Mouse (Mus musculus): ENCODE results near the gene H2-T24. TPM values are rescaled to one million over a fixed set of nuclear protein-coding genes. Genes with fewer than 3 reads are reported as not detected.
"Not testable (repeated sequence)": the region's sequence is repeated elsewhere in the genome, so short reads cannot be mapped to it uniquely, and the experiment has no call there.

The H2-T24 gene
- total RNA-seq, 2 experiments from 2014 or later = 2.5 to 3.3 TPM

DNA sequence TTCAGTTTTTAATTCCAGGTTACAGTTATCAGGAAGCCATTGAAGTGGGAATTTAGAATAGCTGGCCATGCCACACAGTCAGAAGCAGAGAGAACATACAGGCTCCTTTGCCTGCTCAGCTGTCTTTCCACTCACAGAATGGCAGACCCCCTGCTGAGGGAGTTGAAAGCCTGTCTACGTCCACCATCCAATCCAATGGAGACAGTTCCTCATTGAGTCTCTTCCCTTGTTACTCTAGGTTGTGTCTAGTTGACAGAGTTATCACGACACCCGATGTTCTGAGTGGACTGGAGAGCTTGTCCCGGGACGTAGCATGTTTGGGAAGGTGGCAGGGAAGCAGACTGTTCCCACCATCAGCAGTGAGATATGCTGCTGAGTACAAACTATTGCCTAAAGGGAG lies 4.8 kb upstream of the H2-T24 start:
- no peak for DNase-seq (ENCODE audit: low spot score in 2 of 2)

DNA sequence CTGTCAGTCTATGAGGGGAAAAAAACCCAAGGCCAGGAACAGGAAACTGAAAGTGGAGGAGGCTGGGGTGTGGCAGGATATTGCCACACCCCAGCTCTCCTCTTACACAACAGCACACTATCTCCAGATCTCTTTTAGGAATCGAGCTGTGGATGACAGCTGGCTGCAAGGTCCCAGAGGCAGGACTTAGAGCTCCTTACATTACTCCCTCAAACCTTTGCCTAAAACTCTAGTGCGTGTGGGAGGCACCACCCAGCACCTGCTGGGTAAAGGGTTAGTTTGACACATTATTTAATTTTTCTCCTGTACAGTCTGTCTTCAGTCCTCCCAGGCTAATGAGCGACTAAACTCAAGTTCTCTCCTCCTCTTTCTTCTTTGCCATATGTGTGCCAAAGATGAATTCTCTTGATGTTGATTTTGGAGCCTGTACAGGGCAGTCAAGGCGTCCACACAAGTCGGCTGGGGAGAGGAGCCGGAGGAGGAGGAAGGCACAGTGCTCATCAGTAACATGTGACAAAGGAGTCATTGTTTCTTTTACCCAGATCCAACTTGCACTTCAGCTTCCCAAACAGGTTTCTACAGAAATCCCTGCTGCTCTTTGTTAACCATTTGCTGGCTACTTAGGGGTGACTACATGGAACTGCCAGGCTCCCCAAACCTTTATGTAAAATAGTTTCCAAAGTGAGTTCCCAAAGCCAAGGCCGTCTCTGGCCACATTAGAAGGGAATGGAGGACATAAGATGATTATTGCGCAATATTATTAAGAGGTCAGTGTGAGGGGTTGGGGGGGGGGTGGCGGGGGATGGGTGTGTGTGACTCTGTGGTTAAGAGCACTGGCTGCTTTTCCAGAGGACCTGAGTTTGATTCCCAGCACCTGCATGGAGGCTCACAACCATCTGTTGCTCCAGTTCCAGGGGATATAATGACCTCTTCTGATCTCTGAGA lies 3.6 kb upstream of the H2-T24 start:
- DNase-seq (ENCODE audit: low spot score in 2 of 2) = no peak

DNA sequence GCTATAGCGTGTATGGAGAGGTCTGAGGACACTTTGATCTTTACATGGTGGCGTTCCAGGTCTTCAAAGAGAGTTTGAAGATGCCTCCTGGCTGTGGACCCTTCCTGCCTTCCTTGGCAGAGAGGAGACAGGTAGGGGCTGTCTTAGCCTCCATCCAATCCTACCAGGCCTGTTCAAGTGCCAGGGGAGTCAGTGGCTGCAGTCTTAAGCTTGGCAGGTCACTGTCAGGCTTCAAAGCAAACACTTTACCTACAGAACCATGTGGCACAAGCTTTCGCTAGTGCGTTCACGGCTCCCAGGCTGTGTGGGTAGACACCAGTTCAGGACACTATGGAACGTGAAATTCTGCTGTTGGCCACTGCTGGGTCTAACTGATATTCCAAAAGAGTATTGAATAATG lies 2.6 kb upstream of the H2-T24 start:
- DNase-seq (ENCODE audit: low spot score in 2 of 2) = no peak

DNA sequence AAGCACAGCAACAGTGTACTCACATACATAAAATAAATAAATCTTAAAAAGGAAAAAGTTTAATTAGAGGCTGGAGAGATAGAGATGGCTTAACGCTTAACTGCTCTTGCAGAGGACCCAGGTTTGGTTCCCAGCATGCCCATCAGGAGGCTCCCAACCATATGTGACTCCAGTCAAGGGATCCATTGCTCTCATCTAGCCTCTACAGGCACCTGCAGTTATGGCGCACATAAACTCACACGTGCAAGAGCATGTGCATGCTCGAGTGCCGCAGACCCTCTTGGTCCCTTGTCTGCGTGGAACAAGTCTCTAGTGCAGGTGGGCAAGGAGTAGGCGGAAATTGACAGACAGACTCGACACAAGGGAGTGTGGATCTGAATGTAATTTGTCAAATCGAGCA lies 1.7 kb upstream of the H2-T24 start:
- no peak for DNase-seq (ENCODE audit: low spot score in 2 of 2)

DNA sequence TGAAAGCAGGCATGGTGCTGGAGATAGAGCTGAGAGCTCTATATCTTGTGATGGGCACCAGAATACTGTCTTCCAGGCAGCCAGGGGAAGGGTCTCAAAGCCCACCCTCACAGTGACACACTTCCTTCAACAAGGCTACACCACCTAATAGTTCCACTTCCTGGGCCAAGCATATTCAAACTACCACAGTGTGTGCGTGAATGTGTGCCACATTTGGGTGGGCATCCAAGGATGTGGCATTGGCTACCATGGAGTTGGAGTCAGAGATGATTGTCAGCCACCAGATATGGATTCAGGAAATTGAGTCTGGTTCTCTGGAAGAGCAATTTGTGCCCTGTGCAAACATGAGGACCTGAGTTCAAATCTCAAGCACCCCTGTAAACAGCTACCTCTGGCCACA lies 949 bp upstream of the H2-T24 start:
- no peak for DNase-seq (ENCODE audit: low spot score in 2 of 2)

DNA sequence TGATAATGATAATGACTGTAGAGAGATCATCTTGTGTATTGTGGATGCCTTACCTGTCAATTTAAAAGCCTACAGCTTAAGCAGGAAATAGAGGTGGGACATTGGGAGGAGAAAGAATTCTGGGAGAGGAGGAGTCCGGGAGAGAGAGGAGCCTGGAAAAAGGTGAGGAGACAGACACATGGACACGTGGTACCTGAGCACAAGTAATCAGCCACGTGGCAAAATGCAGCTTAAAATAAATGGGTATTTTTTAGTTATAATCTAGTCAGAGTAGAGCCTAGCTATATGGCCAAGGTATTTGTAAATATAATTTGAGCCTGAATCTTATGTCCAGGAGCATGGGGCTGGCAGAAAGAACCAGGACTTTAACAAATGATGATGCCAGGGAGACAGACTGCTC lies 841 bp downstream of the H2-T24 start:
- no peak for DNase-seq (ENCODE audit: low spot score in 2 of 2)

DNA sequence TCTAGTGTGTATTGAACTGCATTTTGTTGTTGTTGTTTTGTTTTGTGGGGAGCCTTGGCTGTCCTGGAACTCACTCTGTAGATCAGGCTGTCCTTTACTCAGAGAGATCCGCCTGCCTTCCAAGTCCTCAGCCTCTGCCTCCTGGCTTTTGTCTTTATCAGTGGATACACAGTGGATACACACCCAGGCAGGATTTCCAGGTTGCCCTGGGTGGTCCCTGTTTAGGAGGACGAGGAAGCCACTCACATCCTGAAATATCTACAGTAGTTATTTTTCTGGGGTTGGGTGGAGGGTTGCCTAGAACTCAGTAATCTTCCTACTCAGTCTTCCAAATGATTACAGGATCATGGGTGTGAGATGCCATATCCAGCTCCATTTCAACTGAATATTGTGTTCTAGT lies 1.4 kb downstream of the H2-T24 start:
- DNase-seq (ENCODE audit: low spot score in 2 of 2) = no peak

DNA sequence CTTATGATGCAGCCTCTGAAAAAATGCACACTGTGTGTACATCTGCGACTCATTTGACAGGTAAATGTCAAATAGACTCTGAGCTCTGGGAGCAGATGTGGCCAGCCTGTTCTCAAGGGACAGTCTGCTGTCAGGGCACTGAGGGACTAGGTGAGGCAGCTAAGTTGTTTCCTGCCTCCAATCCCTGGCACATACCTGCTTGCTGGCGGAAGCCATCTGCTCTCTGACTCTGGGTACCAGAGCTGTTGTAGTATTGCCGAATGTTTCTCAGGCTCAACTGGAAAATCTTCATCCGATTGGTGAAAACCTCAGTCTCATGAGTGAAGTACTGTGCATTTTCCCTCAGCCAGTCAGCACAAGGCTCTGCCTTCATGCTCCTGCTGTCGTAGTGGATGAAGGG lies 3.3 kb downstream of the H2-T24 start:
- DNase-seq (ENCODE audit: low spot score in 2 of 2) = no peak

DNA sequence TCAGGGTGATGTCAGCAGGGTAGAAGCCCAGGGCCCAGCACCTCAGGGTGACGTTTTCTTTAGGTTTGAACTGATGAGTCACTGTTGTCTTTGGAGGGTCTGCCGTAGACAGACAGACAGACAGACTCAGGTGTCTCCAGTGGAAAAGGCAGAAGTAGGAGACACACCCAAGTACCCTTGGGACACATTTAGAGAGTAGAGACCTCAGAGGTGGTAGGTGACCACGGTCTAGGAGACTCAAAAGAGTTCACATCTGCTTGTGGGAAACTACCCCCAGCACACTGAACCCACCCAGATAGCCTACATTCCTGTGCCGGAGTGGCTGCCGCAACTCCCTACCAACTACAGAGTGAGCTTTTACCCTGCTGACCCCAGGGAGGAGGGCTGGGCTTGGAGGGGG lies 5.4 kb downstream of the H2-T24 start:
- DNase-seq (ENCODE audit: low spot score in 2 of 2) = no peak

DNA sequence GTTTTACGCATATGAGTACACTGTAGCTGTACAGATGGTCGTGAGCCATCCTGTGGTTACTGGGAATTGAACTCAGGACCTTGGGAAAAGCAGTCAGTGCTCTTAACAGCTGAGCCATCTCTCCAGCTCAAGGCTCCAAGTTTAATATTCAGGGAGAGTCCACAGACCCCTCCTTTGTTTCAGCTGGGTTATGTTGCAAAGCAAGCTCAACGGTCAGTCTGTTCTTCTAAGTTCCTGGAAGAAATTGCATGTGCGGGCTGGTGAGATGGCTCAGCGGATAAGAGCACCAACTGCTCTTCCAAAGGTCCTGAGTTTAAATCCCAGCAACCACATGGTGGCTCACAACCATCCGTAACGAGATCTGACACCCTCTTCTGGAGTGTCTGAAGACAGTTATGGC lies 16.0 kb downstream of the H2-T24 start:
- DNase-seq (ENCODE audit: low spot score in 2 of 2) = not testable (repeated sequence)

DNA sequence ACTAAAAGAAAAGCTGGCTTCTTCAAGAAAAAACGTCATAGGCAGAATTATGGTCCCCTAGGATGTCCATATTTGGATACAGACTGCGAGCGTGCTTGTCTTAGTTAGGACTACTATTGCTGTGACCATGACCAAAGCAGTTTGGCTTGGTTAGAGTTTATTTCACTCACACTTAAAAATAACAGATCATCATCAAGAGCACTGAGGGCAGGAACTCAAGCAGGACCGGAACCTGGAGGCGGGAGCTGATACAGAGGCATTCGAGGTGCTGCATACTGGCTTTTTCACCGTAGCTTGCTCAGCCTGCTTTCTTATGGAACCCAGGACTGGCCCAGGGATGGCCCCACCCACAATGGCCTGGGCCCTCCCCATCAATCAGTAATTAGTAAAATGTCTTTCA lies 17.0 kb downstream of the H2-T24 start:
- DNase-seq (ENCODE audit: low spot score in 2 of 2) = no peak

DNA sequence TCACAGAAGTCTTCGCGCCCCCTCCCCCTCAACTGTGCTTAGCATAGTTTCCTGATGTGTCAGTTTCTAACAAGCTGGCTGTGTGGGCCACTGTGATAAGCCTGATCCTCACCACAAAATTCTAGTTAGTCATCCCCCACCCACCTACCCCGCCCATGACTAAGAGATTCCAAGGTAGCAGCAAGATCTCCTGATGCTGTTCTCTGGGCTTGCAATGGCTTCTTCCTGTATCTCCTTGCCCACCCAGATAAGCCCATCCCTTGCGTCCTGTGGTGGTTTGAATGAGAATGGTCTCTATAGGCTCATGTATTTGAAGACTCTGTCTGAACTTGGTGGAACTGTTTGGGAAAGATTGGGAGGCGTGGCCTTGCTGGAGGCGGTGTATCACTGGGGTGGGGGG lies 18.4 kb downstream of the H2-T24 start:
- no peak for DNase-seq (ENCODE audit: low spot score in 2 of 2)

DNA sequence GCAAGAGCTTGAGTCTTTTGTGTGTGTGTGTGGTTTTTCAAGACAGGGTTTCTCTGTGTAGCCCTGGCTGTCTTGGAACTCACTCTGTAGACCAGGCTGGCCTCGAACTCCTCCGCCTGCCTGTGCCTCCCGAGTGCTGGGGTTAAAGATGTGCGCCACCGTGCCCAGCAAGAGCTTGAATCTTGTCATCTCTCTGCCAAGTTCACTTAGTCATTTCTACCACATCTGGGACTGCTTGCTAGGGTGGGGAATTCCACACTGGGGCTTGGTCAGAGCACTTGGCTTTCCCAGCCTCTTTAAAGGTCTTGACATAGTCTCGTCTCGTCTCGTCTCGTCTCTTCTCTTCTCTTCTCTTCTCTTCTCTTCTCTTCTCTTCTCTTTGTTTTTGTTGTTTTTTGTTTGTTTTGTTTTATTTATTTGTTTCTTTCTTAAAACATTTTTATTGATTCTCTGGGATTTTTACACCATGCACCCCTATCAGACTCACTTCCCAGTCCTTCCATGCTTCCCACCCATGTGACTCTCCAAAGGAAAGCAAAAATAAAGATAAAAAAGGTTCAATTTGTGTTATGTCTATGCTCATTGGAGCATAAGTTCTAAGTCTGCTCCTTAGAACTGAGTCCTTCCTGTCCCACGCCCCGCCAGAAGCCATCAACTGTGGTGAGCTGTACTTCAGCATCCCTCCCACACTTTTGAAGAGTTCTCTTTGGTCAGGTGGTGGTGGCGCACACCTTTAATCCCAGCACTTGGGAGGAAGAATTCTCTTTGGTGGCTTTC lies 19.1 kb downstream of the H2-T24 start:
- no peak for DNase-seq (ENCODE audit: low spot score in 2 of 2)

DNA sequence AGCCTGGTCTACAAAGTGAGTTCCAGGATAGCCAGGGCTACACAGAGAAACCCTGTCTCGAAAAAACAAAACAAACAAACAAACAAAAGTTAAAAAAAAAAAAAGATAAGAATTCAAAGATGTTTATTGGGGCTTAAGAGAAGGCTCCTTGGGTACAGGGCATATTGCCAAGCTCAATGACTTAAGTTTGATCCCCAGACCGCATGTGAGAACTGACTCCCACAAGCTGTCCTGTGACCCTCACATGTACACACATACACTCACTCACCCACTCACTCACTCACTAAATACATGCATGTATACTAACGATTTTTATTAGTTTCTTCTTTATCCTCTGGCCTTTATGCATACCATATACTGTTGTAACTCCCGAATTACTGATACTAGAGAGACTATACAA lies 20.0 kb downstream of the H2-T24 start:
- DNase-seq (ENCODE audit: low spot score in 2 of 2) = no peak

DNA sequence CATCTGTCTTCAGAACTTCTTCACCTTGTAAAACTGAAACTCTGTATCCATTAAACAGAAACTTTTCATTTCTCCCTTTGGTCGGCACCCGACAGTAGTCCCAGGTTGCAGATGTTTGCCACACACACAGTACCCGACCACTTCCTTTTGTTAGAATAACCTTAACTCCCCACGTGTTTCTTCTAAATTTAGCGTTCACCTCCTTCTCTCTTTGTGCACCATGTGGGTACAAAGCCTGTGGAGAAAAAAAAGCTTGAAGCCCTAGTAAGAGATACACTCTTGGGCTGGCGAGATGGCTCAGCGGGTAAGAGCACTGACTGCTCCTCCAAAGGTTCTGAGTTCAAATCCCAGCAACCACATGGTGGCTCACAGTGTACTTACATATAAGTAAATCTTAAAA lies 21.0 kb downstream of the H2-T24 start:
- DNase-seq (ENCODE audit: low spot score in 2 of 2) = no peak

DNA sequence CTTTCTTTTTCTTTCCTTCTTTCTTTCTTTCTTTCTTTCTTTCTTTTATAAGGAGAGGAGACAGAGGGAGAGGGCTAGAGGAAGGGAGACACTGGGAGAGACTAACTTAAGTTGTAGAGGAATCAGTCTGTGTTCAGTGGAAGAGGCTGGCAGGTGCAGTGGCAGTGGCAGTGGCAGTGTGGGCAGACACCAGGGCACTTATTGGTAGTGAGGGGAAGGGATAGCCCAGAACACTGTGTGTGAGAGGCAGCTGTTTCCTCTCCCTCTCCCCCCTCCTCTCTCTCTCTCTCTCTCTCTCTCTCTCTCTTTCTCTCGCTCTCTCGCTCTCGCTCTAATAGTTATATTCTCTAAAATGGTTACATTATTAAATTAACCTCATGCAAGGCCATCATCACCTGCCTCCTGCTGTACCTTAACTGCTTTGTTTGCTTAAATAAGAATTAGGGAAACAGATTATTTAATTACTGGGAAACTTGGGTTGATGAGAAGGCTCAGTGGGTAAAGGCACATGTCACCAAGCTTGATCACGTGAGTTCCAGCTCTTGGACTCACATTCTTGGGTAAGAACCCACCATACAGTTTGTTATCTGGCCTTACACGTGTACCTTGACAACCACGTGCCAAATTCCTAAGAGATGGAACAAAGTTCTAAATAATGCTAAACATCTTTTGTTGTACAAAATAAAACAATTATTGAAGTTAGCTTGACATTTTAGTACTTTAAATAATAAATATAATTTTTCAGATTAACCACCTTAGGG lies 21.6 kb downstream of the H2-T24 start:
- DNase-seq (ENCODE audit: low spot score in 2 of 2) = no peak

DNA sequence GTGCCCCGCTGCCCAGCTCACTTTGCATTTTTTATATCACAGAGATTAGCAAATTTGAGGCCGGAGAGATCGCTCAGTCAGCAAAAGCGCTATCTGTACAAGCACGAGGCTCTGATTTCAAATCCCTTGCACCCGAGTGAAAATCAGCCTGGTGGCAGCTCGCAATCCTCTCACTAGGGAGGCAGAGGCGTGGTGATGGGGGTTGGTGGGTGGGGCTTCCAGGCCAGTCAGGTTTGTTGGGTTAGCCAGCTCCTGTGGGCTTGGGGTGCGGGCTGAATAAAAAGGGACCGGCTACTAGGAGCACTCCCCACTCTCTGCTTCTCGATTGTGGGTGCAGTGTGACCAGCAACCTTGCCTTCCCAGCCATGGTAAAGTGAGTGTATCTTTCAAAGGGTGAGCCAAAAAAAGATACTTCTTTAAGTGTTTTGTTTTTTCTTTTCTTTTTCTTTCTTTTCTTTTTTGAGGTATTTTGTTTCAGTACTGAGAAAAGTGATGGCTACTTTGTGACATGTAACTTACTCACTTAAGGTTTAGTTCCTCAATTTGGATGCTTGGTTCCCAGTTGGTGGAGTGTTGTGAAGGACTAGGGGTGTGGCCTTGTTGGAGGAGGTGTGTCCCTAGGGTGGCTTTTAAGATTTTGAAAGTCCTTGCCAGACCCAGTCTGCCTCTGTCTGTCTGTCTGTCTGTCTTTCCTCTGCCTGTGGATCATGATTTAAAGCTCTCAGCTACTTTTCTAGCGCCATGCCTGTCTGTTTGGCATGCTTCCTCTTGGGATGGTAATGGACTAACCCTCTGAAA lies 22.4 kb downstream of the H2-T24 start:
- no peak for DNase-seq (ENCODE audit: low spot score in 2 of 2)

DNA sequence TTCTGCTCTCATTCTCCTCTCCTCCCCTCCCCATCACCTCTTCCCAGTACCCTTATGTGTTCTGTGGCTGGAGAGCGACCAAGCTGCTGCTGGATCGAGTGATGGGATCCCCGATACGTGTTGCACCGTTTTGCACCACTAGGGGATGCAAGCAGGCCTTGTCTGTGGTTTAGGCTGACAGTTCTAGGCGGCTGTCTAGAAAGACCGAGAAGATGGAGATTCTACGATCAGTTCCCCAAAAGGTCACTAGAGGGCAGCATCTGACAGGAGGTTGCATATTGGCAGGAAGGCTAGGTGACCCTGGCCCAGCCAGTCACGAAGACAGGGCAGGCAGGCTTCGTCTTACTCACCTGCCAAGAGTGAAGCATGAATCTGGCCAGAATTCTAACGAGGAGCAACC lies 23.4 kb downstream of the H2-T24 start:
- DNase-seq (ENCODE audit: low spot score in 2 of 2) = peak; percentile 79 to 92

DNA sequence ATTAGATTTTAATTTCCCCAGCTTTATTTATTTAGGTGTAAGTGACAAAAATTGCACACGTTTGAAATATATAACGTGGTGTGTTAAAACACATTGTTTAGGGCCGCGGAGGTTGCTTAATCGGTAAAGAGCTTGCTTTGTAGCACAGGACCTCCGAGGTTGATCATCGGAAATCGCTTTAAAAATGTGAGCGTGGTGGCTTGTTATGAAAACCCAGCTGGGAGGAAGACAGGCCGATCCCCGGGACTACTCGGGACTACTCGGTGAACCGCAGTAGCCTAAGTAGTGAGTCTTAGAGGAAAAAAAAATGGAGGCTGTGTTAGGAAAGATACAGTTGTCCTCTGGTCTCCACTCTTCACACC lies 25.5 kb downstream of the H2-T24 start:
- DNase-seq (ENCODE audit: low spot score in 2 of 2) = no peak

DNA sequence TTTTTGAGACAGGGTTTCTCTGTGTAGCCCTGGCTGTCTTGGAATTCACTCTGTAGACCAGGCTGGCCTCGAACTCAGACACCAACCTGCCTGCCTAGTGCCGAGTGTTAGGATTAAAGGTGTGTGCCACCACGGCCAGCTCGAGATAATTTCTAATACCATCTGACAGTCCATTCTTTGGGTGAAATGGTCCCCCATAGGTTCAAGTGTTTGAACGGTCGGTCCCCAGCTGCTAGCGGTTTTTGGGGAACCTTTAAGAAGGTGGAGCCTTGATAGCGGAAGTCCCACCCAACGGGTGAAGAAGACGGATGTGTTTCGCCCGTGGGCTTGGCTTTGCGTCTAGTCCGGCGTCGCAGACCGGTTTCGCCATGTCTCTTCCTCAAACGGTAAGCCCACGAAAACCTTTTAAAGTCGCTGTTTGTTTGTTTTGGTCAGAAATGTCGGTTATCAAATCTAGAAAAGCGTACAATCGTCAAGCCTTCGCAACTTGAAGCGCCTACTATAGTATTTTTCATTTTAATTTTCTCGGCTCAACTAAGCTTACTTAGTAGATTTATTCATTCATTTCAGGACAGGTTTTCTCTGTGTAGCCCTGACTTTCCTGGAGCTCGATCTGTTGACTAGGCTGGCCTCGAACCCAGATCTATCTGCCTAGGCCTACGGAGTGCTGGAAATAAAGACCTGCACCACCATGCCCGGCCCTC lies 26.0 kb downstream of the H2-T24 start:
- peak; percentile 31 to 57 for DNase-seq (ENCODE audit: low spot score in 2 of 2)
